Mouse (Mus musculus) kidney, embryonic 15.5 days (tissue): Measurements from ENCODE around the gene Dennd1a. TPM values are rescaled to one million over a fixed set of nuclear protein-coding genes. Genes with fewer than 3 reads are reported as not detected.
A peak's percentile ranks its signal among the peaks of the same experiment; 100 is the strongest.

Experiments used
- ATAC-seq: fragments of 200-750 bp; cut with Nextera tagmentation; replicated peaks from 2 replicates; pipeline ENCODE4 v1.8.0; 2017; ENCODE audit warnings: moderate TSS enrichment; ENCODE audit not compliant: low FRiP score
- H3K27ac ChIP-seq: fragments of 300-500 bp; sonication (generic); 2 replicates; pipeline ENCODE4 v1.5.1; 2015; ENCODE audit warnings: mild to moderate bottlenecking, inconsistent platforms
- H3K27me3 ChIP-seq: fragments of 300-500 bp; sonication (generic); 2 replicates; pipeline ENCODE4 v1.6.1; 2015; ENCODE audit warnings: inconsistent platforms
- H3K36me3 ChIP-seq: fragments of 300-500 bp; sonication (generic); 2 replicates; pipeline ENCODE4 v1.6.1; 2015; ENCODE audit warnings: inconsistent platforms
- H3K4me1 ChIP-seq: fragments of 300-500 bp; sonication (generic); 2 replicates; pipeline ENCODE4 v1.6.1; 2015; ENCODE audit warnings: inconsistent platforms
- H3K4me2 ChIP-seq: fragments of 300-500 bp; sonication (generic); 2 replicates; pipeline ENCODE4 v1.6.1; 2015; ENCODE audit warnings: moderate library complexity, mild to moderate bottlenecking, inconsistent platforms
- H3K4me3 ChIP-seq: fragments of 300-500 bp; sonication (generic); replicated peaks from 2 replicates; pipeline ENCODE4 v1.5.1; 2015; ENCODE audit warnings: mild to moderate bottlenecking, inconsistent platforms
- H3K9ac ChIP-seq: fragments of 300-500 bp; sonication (generic); 2 replicates; pipeline ENCODE4 v1.6.1; 2015; ENCODE audit warnings: mild to moderate bottlenecking, inconsistent platforms
- H3K9me3 ChIP-seq: fragments of 300-500 bp; sonication (generic); replicated peaks from 2 replicates; pipeline ENCODE4 v1.6.1; 2016; ENCODE audit warnings: inconsistent platforms
- WGBS: fragments of 180-500 bp; shearing (Covaris S2); methylation state at CpG from one replicate; pipeline ENCODE4 v1.1.7; 2015; ENCODE audit warnings: mixed read lengths; 5-methylcytosine and 5-hydroxymethylcytosine counted together
- polyA plus RNA-seq: library from polyadenylated mRNA; unstranded; fragments of >200 nt; fragmentation: Nextera tagmentation; extraction: Ambion mirVana; gene quantifications from 2 replicates; pipeline ENCODE4 v1.2.1, GENCODE M21; 2015

The Dennd1a gene
- polyA plus RNA-seq, 1 experiment from 2014 or later, result 16.2 TPM

DNA sequence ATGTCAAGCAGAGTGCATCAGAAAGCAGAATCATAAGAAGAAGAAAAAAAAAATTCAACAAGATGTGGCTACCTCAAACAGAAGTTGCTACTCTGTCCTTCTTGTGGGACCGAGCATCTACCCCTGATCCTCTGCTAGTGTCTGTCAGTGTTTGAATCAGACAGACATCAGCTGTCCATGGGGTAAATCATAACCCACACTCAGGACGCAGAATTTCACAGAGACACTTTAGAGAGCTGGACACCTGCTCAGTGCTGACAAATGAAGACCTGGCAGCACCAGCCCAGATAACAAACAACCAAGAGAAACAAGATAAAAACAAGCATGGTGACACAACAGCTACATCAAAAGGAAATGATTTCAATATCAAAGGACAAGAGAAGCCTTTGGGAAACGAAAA lies 222.9 kb downstream of the Dennd1a start:
- H3K36me3 ChIP-seq, result no peaks in the 10 kb centered on the region
- H3K27me3 ChIP-seq, result peaks cover 3% of the 10 kb centered on the region; the same call in 1 of the 2 replicates
- WGBS, result 74% methylated on average over 3 of the region's 3 CpGs
- H3K4me2 ChIP-seq, result no peak overlapping the region
- peaks cover 20% of the 10 kb centered on the region for H3K4me1 ChIP-seq
- ATAC-seq, result no peak
- H3K9ac ChIP-seq, result no peak overlapping the region
- H3K4me3 ChIP-seq, result no peak overlapping the region
- no peaks in the 10 kb centered on the region for H3K9me3 ChIP-seq
- H3K27ac ChIP-seq, result no peak overlapping the region

DNA sequence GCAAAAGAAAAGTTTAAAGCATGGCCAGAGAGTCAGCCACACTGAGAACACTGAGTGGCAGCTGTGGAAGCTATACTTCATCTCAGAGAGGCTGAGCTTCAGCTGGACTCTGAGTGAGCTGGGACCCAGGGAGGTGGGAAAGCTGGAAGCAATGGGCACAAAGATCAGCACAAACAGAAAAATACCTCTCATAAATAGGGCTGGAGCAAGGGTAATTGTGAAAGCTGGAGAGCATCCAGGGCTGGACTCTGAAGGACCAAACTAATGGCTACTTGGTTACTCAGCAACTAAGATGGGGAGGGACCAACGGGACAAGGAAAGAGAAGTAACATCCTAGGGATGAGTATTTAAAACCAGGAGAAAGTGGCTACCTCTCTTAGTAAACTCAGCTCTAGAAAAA lies 225.0 kb downstream of the Dennd1a start:
- Histone ChIP-seq H3K9ac (no peak overlapping the region), H3K27me3 (peaks cover 3% of the 10 kb centered on the region; the same call in 1 of the 2 replicates), H3K36me3 (no peaks in the 10 kb centered on the region), H3K27ac (no peak overlapping the region), H3K4me3 (no peak overlapping the region), H3K9me3 (no peaks in the 10 kb centered on the region), H3K4me2 (no peak overlapping the region), H3K4me1 (no peaks in the 10 kb centered on the region)
- ATAC-seq, result no peak
- WGBS, result 61% methylated on average over 1 of the region's 1 CpGs

DNA sequence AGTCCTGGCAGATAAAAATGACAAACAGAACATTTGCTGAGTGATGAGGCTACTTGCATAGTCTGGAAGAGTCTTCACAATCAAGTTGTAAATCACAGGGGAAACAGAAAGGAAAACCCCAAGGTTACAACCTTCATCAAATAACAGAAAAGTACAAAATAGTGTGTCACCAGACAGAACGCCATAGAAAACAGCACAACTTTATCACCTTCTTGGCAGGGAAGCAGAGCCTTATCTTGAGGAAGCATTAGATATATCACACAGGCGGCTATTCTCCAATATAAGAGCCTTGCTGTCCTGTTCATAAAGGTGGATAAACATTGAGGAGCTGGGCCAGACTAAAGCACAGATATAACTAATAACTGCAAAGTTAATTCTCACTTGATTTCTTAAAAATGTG lies 225.7 kb downstream of the Dennd1a start:
- no peak overlapping the region for H3K4me2 ChIP-seq
- H3K4me1 ChIP-seq, result no peaks in the 10 kb centered on the region
- H3K27me3 ChIP-seq, result 0 out of 2 replicates have a peak, but pooled peaks cover 3% of the 10 kb centered on the region
- H3K9ac ChIP-seq, result no peak overlapping the region
- 57% methylated on average over 2 of the region's 2 CpGs for WGBS
- H3K36me3 ChIP-seq, result no peaks in the 10 kb centered on the region
- H3K27ac ChIP-seq, result no peak overlapping the region
- ATAC-seq, result no peak
- H3K9me3 ChIP-seq, result no peaks in the 10 kb centered on the region
- no peak overlapping the region for H3K4me3 ChIP-seq

DNA sequence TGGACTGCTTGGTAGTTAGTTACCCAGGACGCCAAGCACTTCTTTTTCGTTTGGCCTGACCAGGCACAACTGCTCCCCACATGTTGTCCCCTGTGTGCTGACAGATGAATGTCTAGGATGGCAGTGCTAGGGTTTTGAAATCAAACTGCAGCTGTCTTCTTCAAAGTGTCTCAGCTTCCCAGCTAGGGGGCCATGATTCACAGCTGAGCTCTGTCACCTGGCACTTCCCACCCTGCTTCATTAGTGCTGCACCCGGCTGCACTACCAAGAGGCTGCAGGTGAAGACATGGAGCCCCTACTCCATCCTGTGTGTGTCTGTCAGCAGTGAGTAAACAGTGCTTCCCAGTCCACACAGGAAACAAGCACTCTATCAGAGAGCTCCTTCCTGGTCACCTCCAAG lies 234.8 kb downstream of the Dennd1a start:
- no peak overlapping the region for H3K4me2 ChIP-seq
- no peak overlapping the region for H3K4me3 ChIP-seq
- peaks cover 12% of the 10 kb centered on the region for H3K4me1 ChIP-seq
- H3K36me3 ChIP-seq, result no peaks in the 10 kb centered on the region
- H3K27ac ChIP-seq, result no peak overlapping the region
- no peaks in the 10 kb centered on the region for H3K27me3 ChIP-seq
- WGBS, result 52% methylated on average over 3 of the region's 3 CpGs
- ATAC-seq, result no peak
- H3K9ac ChIP-seq, result no peak overlapping the region
- no peaks in the 10 kb centered on the region for H3K9me3 ChIP-seq

DNA sequence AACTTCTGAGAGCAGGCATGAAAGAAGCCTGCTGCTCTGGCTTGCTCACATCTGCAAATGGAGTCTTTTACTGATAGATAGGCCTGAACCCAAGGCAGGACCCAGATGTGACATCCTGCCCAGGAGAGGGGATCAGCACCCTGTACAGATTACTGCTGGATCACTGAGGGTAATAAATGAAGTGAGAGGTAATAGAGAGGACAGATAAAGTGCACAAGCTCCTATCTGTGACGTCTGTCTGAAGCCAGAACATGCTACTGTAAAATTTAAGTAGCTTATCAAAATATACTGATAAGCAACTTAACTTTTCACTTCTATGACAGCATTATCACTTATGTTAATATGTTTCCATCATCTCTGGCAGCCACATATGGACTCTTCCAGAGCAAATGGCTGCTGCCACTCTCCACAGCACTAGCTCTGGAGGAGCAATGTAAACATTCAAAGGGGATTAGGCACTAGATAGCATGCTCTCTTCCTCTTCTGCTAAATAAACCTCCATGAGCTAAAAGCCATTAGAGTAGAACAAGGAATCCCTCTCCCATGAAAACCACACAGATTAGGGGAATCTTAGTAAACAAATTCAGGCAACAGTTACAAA lies 235.6 kb downstream of the Dennd1a start:
- no peak for ATAC-seq
- no peak overlapping the region for H3K4me2 ChIP-seq
- H3K4me1 ChIP-seq, result peaks cover 12% of the 10 kb centered on the region
- no peaks in the 10 kb centered on the region for H3K27me3 ChIP-seq
- no peak overlapping the region for H3K9ac ChIP-seq
- no peak overlapping the region for H3K27ac ChIP-seq
- WGBS, result 43% methylated on average over 1 of the region's 1 CpGs
- no peaks in the 10 kb centered on the region for H3K9me3 ChIP-seq
- no peak overlapping the region for H3K4me3 ChIP-seq
- no peaks in the 10 kb centered on the region for H3K36me3 ChIP-seq

DNA sequence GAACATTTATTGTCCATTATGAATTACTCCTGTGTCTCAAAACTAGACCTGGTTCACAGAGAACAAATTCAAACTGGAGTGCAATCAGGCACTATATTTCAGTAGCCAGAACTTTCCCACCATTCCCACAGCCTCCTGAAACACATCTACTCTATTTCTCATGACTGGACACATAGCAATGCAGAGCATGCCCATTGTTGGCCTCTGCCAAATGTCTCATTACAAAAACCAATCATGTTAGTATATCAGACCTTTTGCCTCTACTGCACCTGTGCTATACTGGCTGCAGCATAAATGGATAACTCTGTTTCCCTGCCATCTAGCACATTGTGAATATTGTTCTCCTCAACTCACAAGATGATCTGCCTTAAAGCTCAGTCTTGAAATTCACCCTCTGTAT lies 238.2 kb downstream of the Dennd1a start:
- H3K4me3 ChIP-seq, result no peak overlapping the region
- no peak overlapping the region for H3K27ac ChIP-seq
- H3K9ac ChIP-seq, result no peak overlapping the region
- no peaks in the 10 kb centered on the region for H3K9me3 ChIP-seq
- no peak overlapping the region for H3K4me2 ChIP-seq
- peaks cover 12% of the 10 kb centered on the region for H3K4me1 ChIP-seq
- no peaks in the 10 kb centered on the region for H3K27me3 ChIP-seq
- no peak for ATAC-seq
- H3K36me3 ChIP-seq, result no peaks in the 10 kb centered on the region

DNA sequence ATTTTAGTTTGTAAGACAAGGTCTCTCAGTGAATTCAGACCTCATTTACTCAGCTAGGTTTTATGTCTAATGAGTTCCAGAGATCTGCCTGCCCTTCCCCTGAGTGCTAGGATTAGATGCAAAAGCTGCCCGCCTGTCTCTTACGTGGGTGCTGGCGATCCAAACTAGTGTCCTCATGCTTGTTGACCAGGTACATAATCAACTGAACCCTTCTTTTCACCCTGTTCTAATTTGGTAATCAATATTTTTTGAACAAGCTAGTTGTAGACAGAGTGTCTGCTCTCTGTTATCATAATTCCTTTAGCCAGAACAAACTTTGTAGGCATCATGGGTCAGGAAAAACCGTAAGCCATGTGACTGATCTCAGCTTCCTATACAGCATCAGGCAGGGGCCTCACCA lies 241.9 kb downstream of the Dennd1a start:
- Histone ChIP-seq H3K4me1 (peaks cover 10% of the 10 kb centered on the region), H3K4me3 (no peak overlapping the region), H3K36me3 (no peaks in the 10 kb centered on the region), H3K27me3 (no peaks in the 10 kb centered on the region), H3K4me2 (no peak overlapping the region), H3K27ac (no peak overlapping the region), H3K9ac (no peak overlapping the region), H3K9me3 (no peaks in the 10 kb centered on the region)
- no peak for ATAC-seq
- 89% methylated on average over 4 of the region's 4 CpGs for WGBS

DNA sequence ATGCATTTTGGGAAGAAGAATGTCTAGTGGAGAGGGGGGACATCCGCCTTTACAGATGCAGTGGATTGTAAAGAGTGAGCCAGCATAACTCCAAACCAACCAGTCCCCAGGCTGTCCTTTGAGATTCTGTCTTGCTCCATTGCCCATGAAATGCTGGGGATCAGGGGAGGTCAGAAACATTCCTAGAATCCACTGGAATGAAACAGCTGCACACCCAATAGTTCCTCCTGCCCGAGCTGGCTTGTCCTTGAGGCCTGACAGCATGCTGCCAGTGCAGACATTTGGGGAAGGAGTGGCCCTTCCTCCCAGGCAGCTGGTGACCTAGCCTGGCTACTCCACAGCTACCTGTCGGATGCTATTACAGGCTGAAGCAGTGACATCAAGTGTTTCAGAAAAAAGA lies 246.3 kb downstream of the Dennd1a start:
- peaks cover 10% of the 10 kb centered on the region for H3K4me1 ChIP-seq
- H3K27ac ChIP-seq, result peak overlapping the region; percentile 75
- no peak overlapping the region for H3K4me3 ChIP-seq
- no peaks in the 10 kb centered on the region for H3K36me3 ChIP-seq
- no peak overlapping the region for H3K4me2 ChIP-seq
- no peak overlapping the region for H3K9ac ChIP-seq
- no peaks in the 10 kb centered on the region for H3K9me3 ChIP-seq
- no peaks in the 10 kb centered on the region for H3K27me3 ChIP-seq
- ATAC-seq, result peak; percentile 98
- WGBS, result 37% methylated on average over 3 of the region's 3 CpGs

DNA sequence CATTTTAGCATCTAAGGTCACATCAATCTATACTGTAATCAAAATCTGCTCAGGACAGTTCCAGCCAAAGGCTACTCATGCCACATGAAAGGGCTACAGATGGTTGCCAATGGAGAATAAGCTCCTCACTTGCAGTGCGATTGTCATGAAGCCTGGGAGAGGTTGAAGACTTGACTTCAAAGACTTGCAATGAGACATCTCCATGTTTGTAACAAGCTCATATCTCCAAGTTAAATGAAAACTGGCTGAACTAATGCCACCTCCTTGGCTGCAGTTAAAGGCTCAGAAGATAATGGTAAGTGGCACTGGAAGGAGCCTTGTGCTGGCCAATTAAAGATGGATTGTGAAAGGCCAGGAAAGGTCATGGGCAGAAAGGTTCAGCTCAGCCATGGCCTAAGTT lies 247.6 kb downstream of the Dennd1a start:
- H3K4me3 ChIP-seq, result no peak overlapping the region
- H3K4me1 ChIP-seq, result peaks cover 10% of the 10 kb centered on the region
- no peaks in the 10 kb centered on the region for H3K9me3 ChIP-seq
- no peaks in the 10 kb centered on the region for H3K27me3 ChIP-seq
- 100% methylated on average over 1 of the region's 1 CpGs for WGBS
- no peak for ATAC-seq
- H3K27ac ChIP-seq, result no peak overlapping the region
- H3K4me2 ChIP-seq, result no peak overlapping the region
- no peaks in the 10 kb centered on the region for H3K36me3 ChIP-seq
- H3K9ac ChIP-seq, result no peak overlapping the region

DNA sequence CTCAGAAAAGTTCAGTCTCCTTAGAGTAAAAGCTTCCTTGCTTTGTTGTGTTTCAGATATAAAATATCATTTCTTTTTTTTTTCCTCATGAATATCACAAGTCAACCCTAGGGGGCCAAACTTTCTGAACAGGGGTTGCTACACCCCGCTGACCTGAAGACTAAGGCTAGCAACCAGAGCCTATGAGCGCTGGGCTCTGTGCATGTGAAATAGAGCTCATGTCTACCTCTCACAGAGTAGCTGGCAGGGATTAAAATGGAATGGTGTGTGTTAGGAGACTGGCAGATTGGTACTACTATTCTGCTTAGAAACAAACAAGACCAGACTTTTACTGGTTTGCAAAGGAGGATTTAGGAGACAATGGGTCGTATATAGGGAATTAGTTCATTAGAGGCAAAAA lies 258.9 kb downstream of the Dennd1a start:
- Histone ChIP-seq H3K27ac (no peak overlapping the region), H3K4me3 (no peak overlapping the region), H3K36me3 (no peaks in the 10 kb centered on the region), H3K9me3 (no peaks in the 10 kb centered on the region), H3K4me2 (no peak overlapping the region), H3K27me3 (no peaks in the 10 kb centered on the region), H3K4me1 (no peaks in the 10 kb centered on the region), H3K9ac (no peak overlapping the region)
- WGBS, result 92% methylated on average over 3 of the region's 3 CpGs
- ATAC-seq, result no peak

DNA sequence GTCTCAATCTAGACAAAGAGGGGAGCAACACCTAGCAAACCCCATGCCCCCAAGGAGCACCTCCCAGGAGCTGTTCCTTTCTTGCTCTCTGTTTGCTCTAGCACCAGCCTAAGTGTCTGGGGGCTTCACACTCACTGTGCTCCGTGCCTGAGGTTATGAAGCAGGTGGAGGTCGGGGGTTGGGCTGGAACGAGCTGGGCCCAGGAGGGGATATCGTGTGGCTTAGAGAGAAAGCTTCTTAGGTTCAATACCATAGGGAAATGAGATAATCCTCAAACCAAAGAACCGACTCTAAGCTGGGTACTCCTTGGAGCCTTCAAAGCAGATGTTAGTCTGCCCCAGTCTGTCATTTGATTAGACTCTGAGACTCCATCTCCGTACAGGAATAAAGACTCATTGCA lies 261.6 kb downstream of the Dennd1a start:
- 58% methylated on average over 6 of the region's 6 CpGs for WGBS
- no peak overlapping the region for H3K4me2 ChIP-seq
- H3K27me3 ChIP-seq, result no peaks in the 10 kb centered on the region
- H3K4me3 ChIP-seq, result no peak overlapping the region
- H3K9me3 ChIP-seq, result no peaks in the 10 kb centered on the region
- no peaks in the 10 kb centered on the region for H3K36me3 ChIP-seq
- no peak overlapping the region for H3K9ac ChIP-seq
- ATAC-seq, result no peak
- H3K4me1 ChIP-seq, result no peaks in the 10 kb centered on the region
- H3K27ac ChIP-seq, result no peak overlapping the region

DNA sequence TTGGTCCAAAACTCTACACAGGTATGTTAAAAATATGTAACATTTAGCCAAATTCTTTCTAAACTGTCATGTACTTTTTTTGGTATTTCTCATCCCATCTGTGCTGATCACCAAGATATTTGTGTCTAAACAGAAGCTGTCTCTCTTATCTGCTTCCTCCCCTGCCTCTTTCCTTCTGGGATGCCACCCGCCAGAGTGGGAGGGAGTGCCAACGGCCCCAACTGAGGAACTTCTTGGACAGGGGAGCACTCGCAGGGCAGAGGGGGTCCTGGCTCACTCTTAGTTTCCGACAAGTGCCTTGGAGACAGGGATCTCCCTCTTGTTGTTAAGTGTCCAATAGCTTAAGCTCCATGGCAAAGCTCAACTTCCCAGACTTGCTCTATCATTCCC lies 263.5 kb downstream of the Dennd1a start:
- Histone ChIP-seq H3K9ac (no peak overlapping the region), H3K4me3 (no peak overlapping the region), H3K9me3 (no peaks in the 10 kb centered on the region), H3K4me2 (no peak overlapping the region), H3K4me1 (no peaks in the 10 kb centered on the region), H3K27ac (no peak overlapping the region), H3K27me3 (no peaks in the 10 kb centered on the region), H3K36me3 (no peaks in the 10 kb centered on the region)
- no peak for ATAC-seq
- 71% methylated on average over 4 of the region's 4 CpGs for WGBS

DNA sequence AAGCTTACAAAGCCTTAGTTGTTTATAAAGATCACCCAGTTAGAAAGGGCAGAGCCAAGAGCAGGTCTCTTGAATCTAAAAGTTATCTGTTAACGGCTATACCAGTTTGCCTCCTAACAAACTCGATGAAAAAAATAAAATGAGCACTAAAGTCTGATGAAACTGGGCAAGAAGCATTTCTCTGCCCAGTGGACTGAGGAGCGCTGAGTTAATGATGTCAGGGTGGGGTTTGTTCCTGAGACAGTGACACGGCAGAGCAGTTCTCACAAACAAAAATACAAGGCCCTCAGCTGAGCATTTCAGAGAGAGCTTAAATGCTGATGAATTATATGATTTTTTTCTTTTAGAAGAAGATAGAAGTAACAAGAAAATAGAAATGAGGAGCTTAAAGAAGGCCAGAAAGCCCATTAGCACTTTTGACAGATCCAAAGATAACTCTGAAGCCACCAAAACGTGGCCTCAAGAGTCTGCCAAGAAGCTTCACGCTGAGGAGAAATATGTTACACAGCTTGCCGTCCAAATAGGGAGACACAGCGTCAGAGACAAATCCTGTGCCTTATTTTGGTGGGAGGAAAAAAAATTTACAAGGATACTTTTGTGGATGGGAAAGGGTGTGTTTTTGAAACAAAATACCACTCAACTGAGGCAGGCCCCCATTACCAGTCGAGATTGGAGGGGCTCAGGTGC lies 264.0 kb downstream of the Dennd1a start:
- no peak for ATAC-seq
- Histone ChIP-seq H3K36me3 (no peaks in the 10 kb centered on the region), H3K4me3 (no peak overlapping the region), H3K9ac (no peak overlapping the region), H3K4me2 (no peak overlapping the region), H3K27me3 (no peaks in the 10 kb centered on the region), H3K9me3 (no peaks in the 10 kb centered on the region), H3K27ac (no peak overlapping the region), H3K4me1 (no peaks in the 10 kb centered on the region)
- 66% methylated on average over 9 of the region's 9 CpGs for WGBS
